Mouse (Mus musculus): ENCODE results near the gene Srsx. TPM values are rescaled to one million over a fixed set of nuclear protein-coding genes. Genes with fewer than 3 reads are reported as not detected.
"Not testable (repeated sequence)": the region's sequence is repeated elsewhere in the genome, so short reads cannot be mapped to it uniquely, and the experiment has no call there.

Gene Srsx
- total RNA-seq (2021) = not detected
- long read RNA-seq = 0 reads

GRCm38 (mm10) chrX:123222381-123222780, at the start of gene Srsx:
Gene Srsx (minus strand): TSS chrX:123222481.
- DNase-seq (ENCODE audit: low spot score in 2 of 2) = not testable (repeated sequence)

GRCm38 (mm10) chrX:123246807-123247206, 24.5 kb upstream of the Srsx start, which contains the start of gene Gm17577:
Gene Gm17577 (minus strand): TSS chrX:123246907.
- DNase-seq (ENCODE audit: low spot score in 2 of 2) = not testable (repeated sequence)

Other genes starting within 250 kb of the Srsx start
- gene Gm17521, start 192.8 kb downstream of the Srsx start, total RNA-seq (2021) = not detected
- gene Cldn34c1, start 119.0 kb downstream of the Srsx start, total RNA-seq (2021) = 1 to 10 TPM; 4.1 to 5.0 TPM
- gene Gm17577, start 24.4 kb upstream of the Srsx start, total RNA-seq (2021) = not detected

Data from layer of hippocampus, adult 18-20 months (tissue).